Mouse (Mus musculus) CD4-positive helper T cell, adult 2 months (primary cell): ENCODE data around the gene Dnah8.

Source experiments
- DNase-seq: peaks from one replicate; pipeline ENCODE4 v3.0.0-alpha.2; 2012; ENCODE audit warnings: low read depth, missing footprints, low spot score

Dnah8 gene

GRCm38 (mm10) chr17:30878626-30879025 lies 254.5 kb downstream of the Dnah8 start:
- no peak for DNase-seq

- no peak for DNase-seq
Observed at GRCm38 (mm10) chr17:30880391-30880790, 256.2 kb downstream of the Dnah8 start.

- DNase-seq, result no peak
Observed at GRCm38 (mm10) chr17:30881001-30881400, 256.8 kb downstream of the Dnah8 start.

GRCm38 (mm10) chr17:30882206-30882605 lies 258.1 kb downstream of the Dnah8 start:
- no peak for DNase-seq

GRCm38 (mm10) chr17:30883534-30883933 lies 259.4 kb downstream of the Dnah8 start:
- no peak for DNase-seq

- no peak for DNase-seq
Observed at GRCm38 (mm10) chr17:30892086-30892485, 267.9 kb downstream of the Dnah8 start.

GRCm38 (mm10) chr17:30892730-30893129 lies 268.6 kb downstream of the Dnah8 start:
- peak; percentile 22 for DNase-seq

GRCm38 (mm10) chr17:30897075-30897474 lies 272.9 kb downstream of the Dnah8 start:
- DNase-seq, result no peak

GRCm38 (mm10) chr17:30901627-30902026 lies 277.5 kb downstream of the Dnah8 start, which contains the start of gene Glp1r:
Gene Glp1r (plus strand): TSS chr17:30901817.
- peak; percentile 24 for DNase-seq

GRCm38 (mm10) chr17:30904096-30904495 lies 279.9 kb downstream of the Dnah8 start:
- DNase-seq, result no peak

- no peak for DNase-seq
Observed at GRCm38 (mm10) chr17:30907577-30907976, 283.4 kb downstream of the Dnah8 start.

GRCm38 (mm10) chr17:30910866-30911731 lies 286.9 kb downstream of the Dnah8 start:
- no peak for DNase-seq

GRCm38 (mm10) chr17:30911732-30912088 lies 287.6 kb downstream of the Dnah8 start:
- no peak for DNase-seq

GRCm38 (mm10) chr17:30912536-30912935 lies 288.4 kb downstream of the Dnah8 start:
- DNase-seq, result no peak

- DNase-seq, result no peak
Observed at GRCm38 (mm10) chr17:30914264-30914663, 290.1 kb downstream of the Dnah8 start.

- no peak for DNase-seq
Observed at GRCm38 (mm10) chr17:30923566-30923965, 299.4 kb downstream of the Dnah8 start.
